Mouse (Mus musculus) forebrain, postnatal 0 days (tissue): ENCODE data around the gene Lnx1. TPM values are rescaled to one million over a fixed set of nuclear protein-coding genes. Genes with fewer than 3 reads are reported as not detected.

ENCODE experiments used
- ATAC-seq: fragments of 200-750 bp; cut with Nextera tagmentation; 2 replicates; pipeline ENCODE4 v1.8.0; 2017; ENCODE audit warnings: mild to moderate bottlenecking, moderate library complexity
- DNase-seq: peaks from one replicate; pipeline ENCODE4 v3.0.0-alpha.2; 2015
- H3K27ac ChIP-seq: fragments of 300-500 bp; sonication (generic); 2 replicates; pipeline ENCODE4 v1.5.1; 2014; ENCODE audit warnings: low read depth, mild to moderate bottlenecking, antibody characterized with exemption, low read length, moderate library complexity, mixed read lengths
- H3K27me3 ChIP-seq: fragments of 300-500 bp; sonication (generic); 2 replicates; pipeline ENCODE4 v1.6.1; 2014; ENCODE audit warnings: mild to moderate bottlenecking, low read length, mixed read lengths; ENCODE audit not compliant: insufficient read depth
- H3K36me3 ChIP-seq: fragments of 300-500 bp; sonication (generic); 2 replicates; pipeline ENCODE4 v1.6.1; 2014; ENCODE audit warnings: mild to moderate bottlenecking, moderate library complexity; ENCODE audit not compliant: insufficient read depth
- H3K4me1 ChIP-seq: fragments of 300-500 bp; sonication (generic); 2 replicates; pipeline ENCODE4 v1.6.1; 2014; ENCODE audit warnings: antibody characterized with exemption; ENCODE audit not compliant: insufficient read depth
- H3K4me2 ChIP-seq: fragments of 300-500 bp; sonication (generic); 2 replicates; pipeline ENCODE4 v1.6.1; 2014; ENCODE audit warnings: low read depth, mild to moderate bottlenecking, moderate library complexity
- H3K4me3 ChIP-seq: fragments of 300-500 bp; sonication (generic); 2 replicates; pipeline ENCODE4 v1.5.1; 2014; ENCODE audit warnings: low read depth, low read length, mixed read lengths
- H3K9ac ChIP-seq: fragments of 300-500 bp; sonication (generic); 2 replicates; pipeline ENCODE4 v1.6.1; 2014; ENCODE audit warnings: mild to moderate bottlenecking
- H3K9me3 ChIP-seq: fragments of 300-500 bp; sonication (generic); 2 replicates; pipeline ENCODE4 v1.6.1; 2016; ENCODE audit warnings: low read length
- CTCF ChIP-seq: sonication (generic); IDR thresholded peaks from 2 replicates; pipeline ENCODE4 v1.5.1; 2016; ENCODE audit warnings: antibody characterized with exemption, control low read depth, low read depth
- WGBS: fragments of 180-500 bp; shearing (Covaris S2); extraction: QIAGEN DNeasy Blood & Tissue Kit; methylation state at CpG from one replicate; pipeline ENCODE4 v1.1.7; 2014; 5-methylcytosine and 5-hydroxymethylcytosine counted together
- polyA plus RNA-seq: library from polyadenylated mRNA; unstranded; fragments of >200 nt; fragmentation: Nextera tagmentation; extraction: Ambion mirVana; gene quantifications from 2 replicates; pipeline ENCODE4 v1.2.1, GENCODE M21; 2015
- total RNA-seq: library from RNA; depleted of rRNA; stranded (reverse); fragments of >200 nt; gene quantifications from 2 replicates; pipeline ENCODE4 v1.2.3, GENCODE M21; 2014

Gene Lnx1
- total and polyA plus RNA-seq, 2 experiments from 2014 or later, result 11.0 to 21.2 TPM

DNA sequence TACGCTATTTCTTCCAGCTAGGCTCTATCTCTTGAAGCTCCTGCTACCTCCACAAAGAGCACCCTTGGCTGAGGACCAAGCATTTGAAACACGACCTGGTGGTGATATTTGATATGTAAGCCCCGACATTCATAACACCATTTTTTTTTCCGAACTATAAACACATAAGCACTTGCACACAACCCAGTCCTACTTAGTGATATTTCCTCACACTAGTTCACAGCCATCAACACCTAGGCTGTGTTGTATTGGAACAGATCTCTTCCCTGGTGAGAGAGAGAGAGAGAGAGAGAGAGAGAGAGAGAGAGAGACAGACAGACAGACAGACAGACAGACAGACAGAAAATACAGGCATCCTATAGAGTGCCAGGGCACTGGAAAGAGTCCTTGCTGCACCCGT is 17.8 kb downstream of the Lnx1 start:
- no peak for ATAC-seq
- Histone ChIP-seq H3K27me3 (no peaks in the 10 kb centered on the region), H3K4me3 (no peak overlapping the region), H3K27ac (no peak overlapping the region), H3K9ac (no peak overlapping the region), H3K36me3 (no peaks in the 10 kb centered on the region), H3K9me3 (no peaks in the 10 kb centered on the region), H3K4me1 (no peaks in the 10 kb centered on the region), H3K4me2 (no peak overlapping the region)
- no peak for TF ChIP-seq CTCF
- no peak for DNase-seq
- 85% methylated on average over 5 of the region's 5 CpGs for WGBS

DNA sequence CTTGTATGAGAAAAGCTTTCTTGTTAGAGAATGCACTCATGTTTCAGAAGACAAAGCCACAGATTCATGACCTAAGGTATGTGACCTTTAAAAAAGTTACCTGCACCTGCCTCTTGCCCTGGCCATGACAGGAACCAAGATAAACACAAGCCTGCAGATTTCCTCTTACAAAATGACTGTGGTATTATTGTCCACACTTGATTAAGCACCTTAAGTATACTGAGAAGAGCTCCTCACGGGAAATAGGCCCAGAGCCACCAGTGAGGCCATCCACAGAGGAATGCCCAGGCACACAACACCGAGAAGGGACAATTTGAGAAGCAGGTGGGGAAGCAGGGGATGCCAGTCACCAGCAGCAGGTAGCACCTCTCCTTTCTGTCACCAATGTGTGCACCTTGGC is 18.9 kb downstream of the Lnx1 start:
- no peak overlapping the region for H3K4me3 ChIP-seq

DNA sequence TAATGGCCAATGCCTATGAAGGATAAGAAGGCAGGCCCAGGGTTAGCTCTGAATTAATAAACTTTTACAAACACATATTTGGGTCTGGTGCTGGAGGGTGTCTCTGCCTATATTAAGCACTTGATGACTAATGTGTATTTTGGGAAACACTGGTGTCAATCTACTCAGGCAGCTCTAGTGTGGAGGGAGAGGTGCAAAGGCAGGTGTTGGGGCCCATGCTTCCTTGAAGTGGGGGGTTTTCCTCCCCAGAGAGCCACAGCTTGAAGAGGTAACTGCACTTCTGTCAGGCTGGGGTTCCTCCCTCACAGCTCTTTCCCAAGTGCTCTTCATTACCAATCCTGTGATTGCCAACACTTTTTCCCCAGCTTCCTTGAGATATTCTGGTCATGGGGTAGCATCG is 20.0 kb downstream of the Lnx1 start:
- DNase-seq (no peak), ATAC-seq (no peak)
- no peaks in the 10 kb centered on the region for H3K27me3 ChIP-seq
- WGBS, result 100% methylated on average over 1 of the region's 1 CpGs
- no peak for TF ChIP-seq CTCF
- H3K4me3 ChIP-seq, result no peak overlapping the region
- no peak overlapping the region for H3K4me2 ChIP-seq
- no peak overlapping the region for H3K9ac ChIP-seq
- H3K9me3 ChIP-seq, result no peaks in the 10 kb centered on the region
- H3K27ac ChIP-seq, result no peak overlapping the region
- H3K36me3 ChIP-seq, result no peaks in the 10 kb centered on the region
- H3K4me1 ChIP-seq, result no peaks in the 10 kb centered on the region

More for the DNA sequence above, 18.9 kb downstream of the Lnx1 start:
- Histone ChIP-seq H3K4me2 (no peak overlapping the region), H3K36me3 (no peaks in the 10 kb centered on the region), H3K27ac (no peak overlapping the region), H3K27me3 (no peaks in the 10 kb centered on the region), H3K9ac (no peak overlapping the region), H3K9me3 (no peaks in the 10 kb centered on the region), H3K4me1 (no peaks in the 10 kb centered on the region)
- no peak for ATAC-seq
- no peak for DNase-seq
- WGBS, result 84% methylated on average over 2 of the region's 2 CpGs
- no peak for TF ChIP-seq CTCF

DNA sequence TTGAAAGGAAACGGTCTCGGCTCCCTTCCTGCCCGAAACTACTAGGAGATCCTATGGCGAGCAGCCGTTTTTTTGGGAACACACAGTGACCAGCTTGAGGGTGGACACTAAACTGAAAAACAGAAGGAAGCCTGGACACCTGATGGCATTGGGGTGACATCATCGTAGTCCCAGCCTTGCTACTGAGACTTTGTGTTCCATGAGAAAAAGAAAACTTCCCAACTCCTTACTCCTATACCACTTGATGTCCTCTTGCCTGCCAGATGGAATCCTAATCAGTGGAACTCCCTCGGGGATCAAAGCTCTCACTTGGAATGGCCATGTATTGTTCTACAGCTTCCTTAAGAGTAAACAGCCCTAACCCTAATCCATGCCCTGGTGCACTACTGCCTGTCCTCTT is 23.1 kb downstream of the Lnx1 start:
- Histone ChIP-seq H3K36me3 (no peaks in the 10 kb centered on the region), H3K4me3 (no peak overlapping the region), H3K4me2 (no peak overlapping the region), H3K9ac (no peak overlapping the region), H3K27ac (no peak overlapping the region), H3K4me1 (peaks cover 9% of the 10 kb centered on the region), H3K9me3 (no peaks in the 10 kb centered on the region), H3K27me3 (no peaks in the 10 kb centered on the region)
- ATAC-seq (no peak), DNase-seq (no peak)
- no peak for TF ChIP-seq CTCF
- 86% methylated on average over 7 of the region's 7 CpGs for WGBS

DNA sequence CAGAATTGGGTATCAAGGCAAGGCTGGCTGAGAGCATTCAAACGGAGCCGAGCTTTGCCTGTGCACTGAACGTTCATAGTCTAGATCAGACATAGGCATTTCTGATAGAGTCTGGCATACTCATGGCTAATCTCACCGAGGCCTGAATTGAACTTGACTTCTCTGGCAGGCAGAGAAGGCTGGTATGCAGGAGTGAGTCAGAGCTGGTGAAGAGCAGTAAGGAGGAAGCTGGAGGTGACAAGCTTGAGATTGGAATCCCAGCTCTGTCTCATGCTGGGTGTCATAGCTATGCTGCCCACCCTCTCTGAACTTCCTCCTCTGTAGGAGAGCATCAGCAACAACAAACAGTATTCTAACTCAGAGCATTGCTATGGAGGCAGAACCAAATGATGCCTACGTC is 24.0 kb downstream of the Lnx1 start:
- Histone ChIP-seq H3K4me1 (peaks cover 9% of the 10 kb centered on the region), H3K4me3 (no peak overlapping the region), H3K4me2 (no peak overlapping the region), H3K27ac (no peak overlapping the region), H3K36me3 (no peaks in the 10 kb centered on the region), H3K27me3 (no peaks in the 10 kb centered on the region), H3K9ac (no peak overlapping the region), H3K9me3 (no peaks in the 10 kb centered on the region)
- DNase-seq, result no peak
- TF ChIP-seq CTCF, result no peak
- no peak for ATAC-seq
- WGBS, result 89% methylated on average over 5 of the region's 5 CpGs

DNA sequence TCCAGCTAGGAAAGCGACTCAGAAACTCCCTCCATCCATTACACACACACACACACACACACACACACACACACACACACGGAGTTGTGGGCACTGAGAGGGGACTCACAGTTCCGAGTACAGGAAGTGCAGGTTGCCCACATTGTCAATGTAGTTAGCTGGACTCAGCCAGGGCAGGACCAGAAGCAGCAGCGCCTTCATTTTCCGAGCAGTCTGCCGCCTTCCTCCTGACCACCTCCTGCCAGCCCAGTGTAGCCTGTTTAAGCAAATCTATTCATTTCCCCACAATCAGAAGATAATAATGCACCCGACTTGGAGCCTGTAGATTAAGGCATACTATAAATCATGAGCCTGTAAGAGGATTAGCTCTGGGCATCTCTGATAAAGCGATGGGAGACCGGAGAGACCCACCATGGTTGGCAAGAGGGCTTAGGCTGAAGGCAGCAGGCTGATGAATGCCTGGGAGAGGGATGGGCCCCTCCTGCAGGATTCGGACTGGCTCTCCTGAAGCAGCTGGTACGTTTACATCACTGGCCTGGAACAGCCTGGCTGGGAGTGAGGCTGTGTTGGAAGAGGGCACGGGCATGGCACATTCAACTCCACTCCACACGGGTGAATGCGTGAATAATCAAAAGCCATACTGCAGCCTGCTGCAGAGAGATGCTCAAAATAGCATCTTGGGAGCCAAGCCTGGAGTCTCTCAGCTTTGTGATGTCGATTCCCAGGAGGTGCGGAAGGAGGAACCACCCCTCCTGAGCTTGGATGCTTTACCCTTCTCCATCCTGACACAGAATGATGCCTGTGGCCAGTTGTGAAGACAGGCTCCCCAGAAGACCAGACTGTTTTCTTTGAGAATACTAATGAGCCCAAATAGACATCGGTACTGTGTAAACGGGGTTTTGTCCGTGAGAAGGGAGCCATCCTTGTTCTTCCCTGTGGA is 25.0 kb downstream of the Lnx1 start:
- no peaks in the 10 kb centered on the region for H3K9me3 ChIP-seq
- peak overlapping the region; percentile 50 for H3K4me2 ChIP-seq
- peak overlapping the region; percentile 80 for H3K27ac ChIP-seq
- peak; percentile 100 for ATAC-seq
- peak overlapping the region; percentile 59 for H3K9ac ChIP-seq
- H3K36me3 ChIP-seq, result no peaks in the 10 kb centered on the region
- DNase-seq, result peak; percentile 78
- TF ChIP-seq CTCF, result no peak
- 28% methylated on average over 19 of the region's 19 CpGs for WGBS
- no peaks in the 10 kb centered on the region for H3K27me3 ChIP-seq
- H3K4me3 ChIP-seq, result peak overlapping the region; percentile 37
- peaks cover 9% of the 10 kb centered on the region for H3K4me1 ChIP-seq

DNA sequence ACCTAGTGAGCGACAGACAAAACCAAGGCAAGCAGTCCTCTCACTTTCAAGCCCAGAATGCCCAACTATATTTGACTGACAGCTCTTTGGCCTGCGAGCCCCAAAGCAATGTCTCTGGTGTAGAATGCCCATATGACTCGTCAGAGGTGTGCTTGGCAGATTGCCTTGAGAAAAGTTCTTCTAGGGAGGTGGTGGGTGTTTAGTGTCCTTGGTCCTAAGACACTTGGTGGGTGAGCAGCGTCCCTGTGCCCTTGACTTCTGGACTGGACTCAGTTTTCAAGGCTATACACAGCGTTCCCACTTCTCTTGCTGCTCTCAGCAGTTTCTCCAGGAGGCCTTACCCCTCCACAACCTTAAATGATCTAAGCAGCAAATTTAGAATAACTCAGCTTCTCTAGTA is 30.2 kb downstream of the Lnx1 start:
- H3K4me2 ChIP-seq, result no peak overlapping the region
- no peak for TF ChIP-seq CTCF
- WGBS, result 78% methylated on average over 5 of the region's 5 CpGs
- H3K9ac ChIP-seq, result no peak overlapping the region
- no peak overlapping the region for H3K27ac ChIP-seq
- no peaks in the 10 kb centered on the region for H3K36me3 ChIP-seq
- no peaks in the 10 kb centered on the region for H3K9me3 ChIP-seq
- H3K27me3 ChIP-seq, result no peaks in the 10 kb centered on the region
- no peak overlapping the region for H3K4me3 ChIP-seq
- no peak for ATAC-seq
- no peak for DNase-seq
- peaks cover 9% of the 10 kb centered on the region for H3K4me1 ChIP-seq
